Mouse (Mus musculus): ENCODE results near the gene Ddx27. TPM values are rescaled to one million over a fixed set of nuclear protein-coding genes. Genes with fewer than 3 reads are reported as not detected.

Ddx27 gene
- polyA plus RNA-seq, 1 experiment from 2014 or later: 45.3 TPM

DNA sequence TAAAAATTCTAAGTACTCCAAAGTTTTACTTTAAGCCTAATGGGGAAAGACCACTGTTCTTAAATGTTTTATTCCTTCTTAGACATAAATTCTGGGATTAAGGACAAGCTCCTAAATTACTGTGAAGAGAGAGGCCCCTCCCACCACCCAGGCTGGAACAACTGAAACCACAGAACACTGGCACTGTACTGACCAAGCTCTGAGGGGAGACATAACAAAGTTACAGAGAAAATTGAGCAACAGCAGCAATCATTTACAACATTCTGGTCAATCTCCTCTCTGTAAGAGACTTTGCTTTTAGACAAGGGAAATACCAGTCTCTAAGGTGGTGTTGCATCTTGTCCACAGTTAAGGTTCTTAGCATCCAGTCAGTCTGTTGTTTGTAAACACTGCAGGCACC lies 23.0 kb upstream of the Ddx27 start:
- Histone ChIP-seq H3K27me3 (ENCODE audit: control insufficient read depth, insufficient read depth, low read length) (no peaks in the 10 kb centered on the region), H3K9ac (replicated peaks; ENCODE audit: low read depth, low read length) (no peak overlapping the region), H3K4me1 (ENCODE audit: control insufficient read depth, insufficient read depth, low read length) (peaks cover 27% of the 10 kb centered on the region; the same call in 1 of the 2 replicates), H3K36me3 (ENCODE audit: control insufficient read depth, insufficient read depth, low read length) (no peaks in the 10 kb centered on the region), H3K4me3 (ENCODE audit: low read depth, low read length) (no peak overlapping the region), H3K4me2 (replicated peaks; ENCODE audit: low read depth, low read length) (no peak overlapping the region), H3K27ac (ENCODE audit: low read length) (no peak overlapping the region), H3K9me3 (ENCODE audit: control insufficient read depth, low read depth, low read length) (no peaks in the 10 kb centered on the region)
- ATAC-seq (ENCODE audit: insufficient number of reproducible peaks, insufficient read depth, low FRiP score, low read depth): no peak

DNA sequence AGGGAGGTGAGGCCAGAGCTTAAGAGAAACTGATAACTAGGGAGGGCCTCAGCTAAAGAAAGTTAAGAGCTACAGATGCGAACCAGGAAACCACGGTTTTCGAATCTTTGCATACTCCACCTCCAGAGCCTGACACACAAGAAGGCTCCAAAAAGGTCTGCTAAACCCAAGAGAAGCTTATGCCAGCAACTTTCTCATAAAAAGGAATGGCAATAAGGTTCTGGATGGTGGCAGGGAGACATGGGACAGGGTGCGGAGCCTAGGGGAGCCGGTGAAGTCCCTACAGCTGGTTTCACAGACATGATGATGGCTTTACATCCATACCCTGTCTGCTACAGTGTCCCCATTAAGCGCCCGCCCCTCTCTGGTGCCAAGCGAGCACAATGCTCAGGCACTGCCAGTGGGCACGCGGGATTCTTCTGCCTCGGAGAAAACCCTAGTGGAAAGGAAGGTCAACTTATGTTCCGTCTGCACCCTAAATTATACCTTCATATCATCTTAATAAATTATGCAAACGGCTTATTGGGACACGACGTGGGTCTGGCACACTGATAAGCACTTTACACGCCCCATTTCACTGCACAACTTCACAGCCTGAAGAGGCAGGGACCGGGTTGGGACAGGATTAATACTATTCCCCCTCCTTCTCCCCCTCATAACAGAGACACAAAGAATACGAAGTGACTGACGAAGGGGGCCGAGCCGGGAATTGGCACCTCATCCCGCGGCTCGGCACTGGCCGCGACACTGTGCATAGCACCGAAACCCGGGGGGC lies 19.8 kb upstream of the Ddx27 start:
- no peaks in the 10 kb centered on the region for H3K36me3 ChIP-seq (ENCODE audit: control insufficient read depth, insufficient read depth, low read length)
- H3K9ac ChIP-seq (replicated peaks; ENCODE audit: low read depth, low read length): peak overlapping the region; percentile 96
- H3K27me3 ChIP-seq (ENCODE audit: control insufficient read depth, insufficient read depth, low read length): no peaks in the 10 kb centered on the region
- H3K4me2 ChIP-seq (replicated peaks; ENCODE audit: low read depth, low read length): peak overlapping the region; percentile 89
- ATAC-seq (ENCODE audit: insufficient number of reproducible peaks, insufficient read depth, low FRiP score, low read depth): no peak
- H3K27ac ChIP-seq (ENCODE audit: low read length): peak overlapping the region; percentile 98
- H3K4me1 ChIP-seq (ENCODE audit: control insufficient read depth, insufficient read depth, low read length): peaks cover 27% of the 10 kb centered on the region; the same call in 1 of the 2 replicates
- no peaks in the 10 kb centered on the region for H3K9me3 ChIP-seq (ENCODE audit: control insufficient read depth, low read depth, low read length)
- 2% methylated on average over 28 of the region's 28 CpGs for WGBS
- peak overlapping the region; percentile 94 for H3K4me3 ChIP-seq (ENCODE audit: low read depth, low read length)

DNA sequence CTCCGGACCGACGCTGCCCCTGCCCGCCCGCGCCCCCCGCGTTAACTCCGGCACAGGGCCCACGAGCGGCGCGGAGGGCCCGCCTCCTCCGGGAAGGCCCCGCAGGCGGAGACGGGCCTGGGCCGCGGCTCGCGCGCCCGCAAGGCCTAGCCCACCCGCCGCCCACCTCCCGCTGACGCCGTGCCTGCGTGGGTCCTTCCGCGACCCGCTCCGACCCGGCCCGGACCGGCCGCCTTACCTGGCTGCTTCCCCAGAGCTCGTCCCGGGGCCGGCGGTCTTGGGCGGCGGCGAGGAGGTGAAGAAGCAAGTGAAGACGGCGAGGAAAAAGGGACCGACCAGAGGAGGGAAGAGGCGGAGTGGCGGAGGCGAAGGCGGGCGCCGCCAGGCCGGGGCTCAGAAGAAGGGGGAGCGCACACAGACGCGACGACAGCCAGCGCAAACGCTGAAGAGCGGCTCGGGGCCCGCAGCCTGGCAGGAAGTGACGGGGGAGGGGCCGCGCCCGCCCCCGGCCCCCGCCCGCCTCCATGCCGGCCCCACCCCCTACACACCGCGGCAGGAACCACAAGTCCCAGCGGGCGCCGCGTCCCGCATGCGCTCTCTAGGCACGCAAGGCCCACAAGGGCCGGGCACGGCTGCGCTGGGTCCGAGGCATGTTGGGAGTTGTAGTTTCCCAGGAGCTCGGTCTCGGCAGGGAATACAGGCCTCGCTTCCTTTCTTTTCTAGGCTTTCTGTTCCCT lies 19.0 kb upstream of the Ddx27 start, which contains the start of gene Stau1:
Stau1 (minus strand) TSS at position 504 of the 737 bp plus-strand sequence.
- H3K4me3 ChIP-seq (ENCODE audit: low read depth, low read length): peak within 1 kb of the TSS; percentile 94
- WGBS: under 1% methylated on average over 87 of the region's 88 CpGs
- no peaks in the 10 kb centered on the region for H3K27me3 ChIP-seq (ENCODE audit: control insufficient read depth, insufficient read depth, low read length)
- no peaks in the 10 kb centered on the region for H3K9me3 ChIP-seq (ENCODE audit: control insufficient read depth, low read depth, low read length)
- ATAC-seq (ENCODE audit: insufficient number of reproducible peaks, insufficient read depth, low FRiP score, low read depth): peak; percentile 99
- peak within 1 kb of the TSS; percentile 98 for H3K27ac ChIP-seq (ENCODE audit: low read length)
- H3K4me2 ChIP-seq (replicated peaks; ENCODE audit: low read depth, low read length): peak within 1 kb of the TSS; percentile 89
- H3K36me3 ChIP-seq (ENCODE audit: control insufficient read depth, insufficient read depth, low read length): no peaks in the 10 kb centered on the region
- H3K9ac ChIP-seq (replicated peaks; ENCODE audit: low read depth, low read length): peak within 1 kb of the TSS; percentile 96
- peaks cover 26% of the 10 kb centered on the region; the same call in 1 of the 2 replicates for H3K4me1 ChIP-seq (ENCODE audit: control insufficient read depth, insufficient read depth, low read length)

DNA sequence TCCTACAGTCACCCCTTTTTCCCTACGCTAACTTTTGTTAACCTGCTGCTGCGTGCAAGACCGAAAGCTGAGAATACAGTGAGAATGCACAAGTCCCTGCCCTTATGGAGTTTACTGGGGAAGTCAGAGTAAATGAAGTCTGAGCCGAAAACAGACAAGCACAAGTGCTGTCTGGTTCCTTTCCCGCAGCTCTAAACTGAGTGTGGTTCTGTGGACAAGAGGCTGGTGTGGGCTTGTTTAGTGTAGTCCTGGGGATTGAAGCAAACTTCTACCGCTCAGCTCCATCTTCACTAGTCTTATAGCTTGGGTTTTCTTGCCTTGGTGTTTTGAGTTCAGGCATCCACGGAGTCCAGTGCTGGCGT lies 18.5 kb upstream of the Ddx27 start:
- no peaks in the 10 kb centered on the region for H3K36me3 ChIP-seq (ENCODE audit: control insufficient read depth, insufficient read depth, low read length)
- peak overlapping the region; percentile 46 for H3K4me2 ChIP-seq (replicated peaks; ENCODE audit: low read depth, low read length)
- H3K4me1 ChIP-seq (ENCODE audit: control insufficient read depth, insufficient read depth, low read length): peaks cover 22% of the 10 kb centered on the region; the same call in 1 of the 2 replicates
- no peak for ATAC-seq (ENCODE audit: insufficient number of reproducible peaks, insufficient read depth, low FRiP score, low read depth)
- WGBS: 40% methylated on average over 8 of the region's 8 CpGs
- peak overlapping the region; percentile 43; the same call in 1 of the 2 replicates for H3K9ac ChIP-seq (replicated peaks; ENCODE audit: low read depth, low read length)
- H3K9me3 ChIP-seq (ENCODE audit: control insufficient read depth, low read depth, low read length): no peaks in the 10 kb centered on the region
- H3K27ac ChIP-seq (ENCODE audit: low read length): peak overlapping the region; percentile 98
- no peaks in the 10 kb centered on the region for H3K27me3 ChIP-seq (ENCODE audit: control insufficient read depth, insufficient read depth, low read length)
- H3K4me3 ChIP-seq (ENCODE audit: low read depth, low read length): peak overlapping the region; percentile 94

DNA sequence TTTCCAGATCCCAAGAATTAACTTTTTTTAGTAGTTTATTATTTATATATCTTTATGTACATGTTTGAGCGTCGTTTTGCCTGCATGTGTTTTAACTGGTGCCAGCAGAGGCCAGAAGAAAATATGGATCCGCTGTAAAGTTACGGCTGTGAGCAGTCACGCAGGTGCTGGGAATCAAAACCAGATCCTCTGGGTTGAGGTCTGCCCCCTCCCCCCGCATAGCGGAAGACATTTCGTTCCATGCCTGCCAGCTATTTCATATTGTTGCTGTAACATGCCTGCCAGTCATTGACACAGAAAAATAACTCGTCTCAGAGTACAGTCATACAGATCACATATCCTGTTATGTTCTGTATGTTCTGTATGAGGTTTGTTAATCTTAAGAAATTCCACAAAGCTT lies 13.5 kb upstream of the Ddx27 start:
- Histone ChIP-seq H3K4me3 (ENCODE audit: low read depth, low read length) (no peak overlapping the region), H3K27me3 (ENCODE audit: control insufficient read depth, insufficient read depth, low read length) (no peaks in the 10 kb centered on the region), H3K27ac (ENCODE audit: low read length) (no peak overlapping the region), H3K36me3 (ENCODE audit: control insufficient read depth, insufficient read depth, low read length) (no peaks in the 10 kb centered on the region), H3K9ac (replicated peaks; ENCODE audit: low read depth, low read length) (no peak overlapping the region), H3K9me3 (ENCODE audit: control insufficient read depth, low read depth, low read length) (no peaks in the 10 kb centered on the region), H3K4me2 (replicated peaks; ENCODE audit: low read depth, low read length) (no peak overlapping the region), H3K4me1 (ENCODE audit: control insufficient read depth, insufficient read depth, low read length) (no peaks in the 10 kb centered on the region)
- 79% methylated on average over 9 of the region's 9 CpGs for WGBS
- no peak for ATAC-seq (ENCODE audit: insufficient number of reproducible peaks, insufficient read depth, low FRiP score, low read depth)

DNA sequence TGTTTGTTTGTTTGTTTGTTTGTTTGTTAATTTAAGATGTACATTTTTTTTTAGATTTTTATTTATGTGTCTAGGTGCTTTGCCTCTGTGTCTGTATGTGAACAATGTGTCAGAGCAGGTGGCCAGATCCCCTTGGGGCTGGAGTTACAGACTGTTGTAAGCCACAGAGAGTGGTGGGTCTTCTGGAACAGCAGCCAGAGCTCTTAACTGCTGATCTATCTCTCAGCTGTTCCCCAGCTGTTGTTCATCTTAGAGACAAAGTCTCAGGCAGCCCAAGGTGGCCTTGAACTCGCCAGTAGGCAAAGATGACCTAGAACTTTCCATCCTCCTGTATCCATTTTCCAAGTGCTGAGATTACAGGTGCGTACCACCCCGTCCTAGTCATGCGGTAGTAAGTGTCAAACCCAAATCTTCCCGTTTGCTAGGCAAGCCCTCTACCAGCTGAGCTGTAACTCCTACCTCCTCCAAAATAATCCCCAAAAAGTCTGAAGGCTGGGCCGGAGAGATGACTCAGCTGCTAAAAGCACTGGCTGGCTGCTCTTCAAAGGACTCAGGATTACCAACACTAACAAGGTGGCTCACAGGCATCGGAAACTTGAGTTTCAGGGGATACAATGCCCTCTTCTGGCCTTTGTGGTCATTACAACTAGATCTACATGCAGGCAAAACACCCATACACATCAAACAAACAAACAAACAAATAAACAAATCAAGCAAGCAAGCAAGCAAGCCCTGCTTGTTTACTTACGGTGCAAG lies 10.7 kb upstream of the Ddx27 start:
- H3K4me2 ChIP-seq (replicated peaks; ENCODE audit: low read depth, low read length): no peak overlapping the region
- no peak overlapping the region for H3K27ac ChIP-seq (ENCODE audit: low read length)
- H3K9ac ChIP-seq (replicated peaks; ENCODE audit: low read depth, low read length): no peak overlapping the region
- H3K36me3 ChIP-seq (ENCODE audit: control insufficient read depth, insufficient read depth, low read length): no peaks in the 10 kb centered on the region
- no peaks in the 10 kb centered on the region for H3K9me3 ChIP-seq (ENCODE audit: control insufficient read depth, low read depth, low read length)
- no peaks in the 10 kb centered on the region for H3K4me1 ChIP-seq (ENCODE audit: control insufficient read depth, insufficient read depth, low read length)
- no peak for ATAC-seq (ENCODE audit: insufficient number of reproducible peaks, insufficient read depth, low FRiP score, low read depth)
- no peaks in the 10 kb centered on the region for H3K27me3 ChIP-seq (ENCODE audit: control insufficient read depth, insufficient read depth, low read length)
- H3K4me3 ChIP-seq (ENCODE audit: low read depth, low read length): no peak overlapping the region
- WGBS: 37% methylated on average over 8 of the region's 8 CpGs

DNA sequence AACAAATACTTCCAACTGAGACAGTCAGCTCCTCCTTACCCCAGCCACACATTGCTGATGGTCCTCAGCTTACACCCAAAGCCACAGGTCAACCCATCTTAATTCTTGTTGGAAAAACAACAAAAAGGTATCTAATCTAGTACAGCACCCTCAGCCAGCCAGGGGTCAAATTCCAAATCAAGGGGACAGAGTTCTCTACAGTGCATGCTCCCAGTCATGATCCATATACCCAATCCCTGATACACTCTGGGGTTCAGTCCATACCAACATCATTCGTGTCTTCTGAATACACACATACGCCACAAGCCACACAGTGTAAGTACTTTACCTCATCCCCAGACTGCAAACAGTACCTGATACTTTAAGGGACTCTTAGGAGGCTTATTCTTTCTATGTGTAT lies 8.6 kb upstream of the Ddx27 start:
- no peaks in the 10 kb centered on the region for H3K27me3 ChIP-seq (ENCODE audit: control insufficient read depth, insufficient read depth, low read length)
- no peak overlapping the region for H3K4me3 ChIP-seq (ENCODE audit: low read depth, low read length)
- H3K4me2 ChIP-seq (replicated peaks; ENCODE audit: low read depth, low read length): no peak overlapping the region
- WGBS: 89% methylated on average over 2 of the region's 2 CpGs
- ATAC-seq (ENCODE audit: insufficient number of reproducible peaks, insufficient read depth, low FRiP score, low read depth): no peak
- H3K27ac ChIP-seq (ENCODE audit: low read length): no peak overlapping the region
- no peaks in the 10 kb centered on the region for H3K4me1 ChIP-seq (ENCODE audit: control insufficient read depth, insufficient read depth, low read length)
- no peak overlapping the region for H3K9ac ChIP-seq (replicated peaks; ENCODE audit: low read depth, low read length)
- no peaks in the 10 kb centered on the region for H3K9me3 ChIP-seq (ENCODE audit: control insufficient read depth, low read depth, low read length)
- H3K36me3 ChIP-seq (ENCODE audit: control insufficient read depth, insufficient read depth, low read length): no peaks in the 10 kb centered on the region

DNA sequence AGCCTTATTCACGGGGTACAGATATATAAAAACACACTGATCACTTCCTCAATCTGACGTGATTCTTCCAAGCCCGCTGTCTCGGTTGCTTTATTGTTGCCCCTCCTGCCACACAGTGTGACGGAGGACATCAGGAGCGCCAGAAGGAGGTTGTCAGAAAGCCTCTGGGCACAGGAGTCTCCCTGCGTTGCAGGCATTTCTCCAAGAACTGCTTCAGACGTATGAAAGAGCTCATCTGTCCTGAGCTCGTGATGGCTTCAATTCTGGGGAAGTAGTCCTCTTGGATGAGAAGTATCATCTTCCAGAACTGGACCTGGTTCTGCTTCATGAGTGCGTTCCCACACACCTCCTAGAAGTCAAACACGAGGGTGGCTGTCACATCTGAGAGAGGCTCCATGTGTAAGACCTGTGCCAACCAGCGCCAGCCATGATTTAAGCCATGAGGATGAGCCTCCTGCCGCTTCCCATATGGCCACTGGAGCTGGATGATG lies 7.9 kb upstream of the Ddx27 start:
- no peaks in the 10 kb centered on the region for H3K36me3 ChIP-seq (ENCODE audit: control insufficient read depth, insufficient read depth, low read length)
- no peak overlapping the region for H3K4me3 ChIP-seq (ENCODE audit: low read depth, low read length)
- no peaks in the 10 kb centered on the region for H3K9me3 ChIP-seq (ENCODE audit: control insufficient read depth, low read depth, low read length)
- 75% methylated on average over 13 of the region's 13 CpGs for WGBS
- no peak overlapping the region for H3K9ac ChIP-seq (replicated peaks; ENCODE audit: low read depth, low read length)
- no peaks in the 10 kb centered on the region for H3K4me1 ChIP-seq (ENCODE audit: control insufficient read depth, insufficient read depth, low read length)
- no peak for ATAC-seq (ENCODE audit: insufficient number of reproducible peaks, insufficient read depth, low FRiP score, low read depth)
- H3K27ac ChIP-seq (ENCODE audit: low read length): no peak overlapping the region
- H3K4me2 ChIP-seq (replicated peaks; ENCODE audit: low read depth, low read length): no peak overlapping the region
- H3K27me3 ChIP-seq (ENCODE audit: control insufficient read depth, insufficient read depth, low read length): no peaks in the 10 kb centered on the region

All from stomach, embryonic 14.5 days (tissue).